Mouse (Mus musculus) kidney, postnatal 0 days (tissue): ENCODE results near the gene Capza2. TPM values are rescaled to one million over a fixed set of nuclear protein-coding genes. Genes with fewer than 3 reads are reported as not detected.

Source experiments
- ATAC-seq: fragments of 200-750 bp; cut with Nextera tagmentation; replicated peaks from 2 replicates; pipeline ENCODE4 v1.8.0; 2017; ENCODE audit warnings: low read depth, moderate number of reproducible peaks, moderate TSS enrichment, moderate library complexity; ENCODE audit not compliant: low FRiP score
- DNase-seq: peaks from one replicate; pipeline ENCODE4 v3.0.0-alpha.2; 2016; ENCODE audit warnings: low spot score
- H3K27ac ChIP-seq: fragments of 300-500 bp; sonication (generic); 2 replicates; pipeline ENCODE4 v1.5.1; 2014; ENCODE audit warnings: mild to moderate bottlenecking
- H3K27me3 ChIP-seq: fragments of 300-500 bp; sonication (generic); 2 replicates; pipeline ENCODE4 v1.6.1; 2014; ENCODE audit warnings: low read length, mixed read lengths; ENCODE audit not compliant: insufficient read depth
- H3K36me3 ChIP-seq: fragments of 300-500 bp; sonication (generic); 2 replicates; pipeline ENCODE4 v1.6.1; 2014; ENCODE audit warnings: low read length, mixed read lengths; ENCODE audit not compliant: insufficient read depth
- H3K4me1 ChIP-seq: fragments of 300-500 bp; sonication (generic); replicated peaks from 2 replicates; pipeline ENCODE4 v1.6.1; 2014; ENCODE audit warnings: antibody characterized with exemption, low read length, mixed read lengths; ENCODE audit not compliant: insufficient read depth
- H3K4me2 ChIP-seq: fragments of 300-500 bp; sonication (generic); 2 replicates; pipeline ENCODE4 v1.6.1; 2014; ENCODE audit warnings: mild to moderate bottlenecking, low read length, moderate library complexity, mixed read lengths
- H3K4me3 ChIP-seq: fragments of 300-500 bp; sonication (generic); replicated peaks from 2 replicates; pipeline ENCODE4 v1.5.1; 2014; ENCODE audit warnings: low read depth, low read length
- H3K9ac ChIP-seq: fragments of 300-500 bp; sonication (generic); 2 replicates; pipeline ENCODE4 v1.6.1; 2014; ENCODE audit warnings: low read depth, low read length
- H3K9me3 ChIP-seq: fragments of 300-500 bp; sonication (generic); replicated peaks from 2 replicates; pipeline ENCODE4 v1.6.1; 2016; ENCODE audit warnings: low read length, inconsistent platforms, mixed read lengths
- CTCF ChIP-seq: IDR thresholded peaks from 2 replicates; pipeline ENCODE4 v1.5.1; 2016; ENCODE audit warnings: antibody characterized with exemption, low read depth, mild to moderate bottlenecking, moderate library complexity
- WGBS: fragments of 180-500 bp; shearing (Covaris S2); extraction: QIAGEN DNeasy Blood & Tissue Kit; methylation state at CpG from one replicate; pipeline ENCODE4 v1.1.7; 2014; 5-methylcytosine and 5-hydroxymethylcytosine counted together
- polyA plus RNA-seq: library from polyadenylated mRNA; unstranded; fragments of >200 nt; fragmentation: Nextera tagmentation; extraction: Ambion mirVana; gene quantifications from 2 replicates; pipeline ENCODE4 v1.2.1, GENCODE M21; 2015

Capza2 gene
- polyA plus RNA-seq, 1 experiment from 2014 or later, result 218 TPM

DNA sequence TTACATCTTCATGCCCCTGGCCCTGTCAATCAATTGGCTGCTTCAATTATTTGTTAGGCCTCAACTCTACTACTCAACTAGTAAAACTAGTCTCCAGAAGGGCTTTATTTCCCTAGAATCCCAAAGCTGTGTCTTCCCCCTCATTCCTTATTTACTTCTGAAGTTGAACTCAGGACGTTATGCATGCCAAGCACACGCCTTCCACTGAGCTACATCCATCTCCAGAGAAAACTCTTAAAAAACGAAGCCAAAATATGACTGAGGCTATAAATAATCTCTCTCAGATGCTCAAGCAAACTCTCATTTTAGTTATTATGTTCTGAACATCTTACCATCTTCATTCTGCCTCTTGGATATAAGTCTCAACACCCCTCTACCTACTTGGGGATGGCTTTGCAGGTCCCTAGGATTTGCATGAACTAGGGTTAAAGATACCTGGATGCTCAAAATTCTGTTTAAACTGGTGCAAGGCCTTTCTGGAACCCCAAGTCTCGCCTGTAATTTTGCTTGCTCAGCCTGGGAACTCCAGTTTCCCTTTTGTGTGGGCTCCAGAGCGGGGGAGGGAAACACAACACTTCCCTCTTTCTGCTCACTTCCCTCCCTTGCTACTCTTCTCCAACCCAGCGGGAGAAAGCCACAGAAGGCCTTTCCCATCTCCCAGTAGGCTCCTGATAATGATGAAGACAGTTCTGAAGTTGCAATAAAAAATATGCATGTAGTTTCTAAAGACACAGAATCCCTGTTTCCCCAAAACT lies 7.2 kb upstream of the Capza2 start:
- Histone ChIP-seq H3K27ac (no peak overlapping the region), H3K4me2 (no peak overlapping the region), H3K36me3 (no peaks in the 10 kb centered on the region), H3K4me3 (no peak overlapping the region), H3K9ac (no peak overlapping the region), H3K4me1 (no peaks in the 10 kb centered on the region), H3K9me3 (no peaks in the 10 kb centered on the region), H3K27me3 (no peaks in the 10 kb centered on the region)
- no peak for DNase-seq
- no peak for ATAC-seq
- TF ChIP-seq CTCF, result no peak
- 60% methylated on average over 6 of the region's 6 CpGs for WGBS

DNA sequence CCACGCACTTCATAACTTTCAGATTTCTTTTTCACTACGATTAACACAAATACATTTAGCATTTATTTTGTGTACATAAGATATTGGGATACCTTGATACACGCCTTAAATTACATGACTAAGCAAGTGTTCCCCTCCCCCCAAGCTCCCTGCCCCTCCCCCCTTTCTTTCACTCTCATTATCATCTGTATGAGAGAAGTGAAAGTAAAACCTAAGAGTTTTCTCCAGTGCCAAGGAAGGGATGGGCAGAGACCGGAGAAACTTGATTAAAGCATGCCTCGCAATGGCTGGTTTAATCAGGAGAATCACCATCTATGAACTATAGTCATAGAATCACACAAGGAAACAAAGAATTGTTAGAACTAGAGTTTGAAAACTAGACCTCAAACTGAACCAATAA lies 6.3 kb upstream of the Capza2 start:
- DNase-seq (no peak), ATAC-seq (no peak)
- Histone ChIP-seq H3K27me3 (no peaks in the 10 kb centered on the region), H3K27ac (no peak overlapping the region), H3K4me2 (no peak overlapping the region), H3K4me3 (no peak overlapping the region), H3K36me3 (no peaks in the 10 kb centered on the region), H3K9me3 (no peaks in the 10 kb centered on the region), H3K9ac (no peak overlapping the region), H3K4me1 (no peaks in the 10 kb centered on the region)
- TF ChIP-seq CTCF, result no peak
- 77% methylated on average over 5 of the region's 5 CpGs for WGBS

DNA sequence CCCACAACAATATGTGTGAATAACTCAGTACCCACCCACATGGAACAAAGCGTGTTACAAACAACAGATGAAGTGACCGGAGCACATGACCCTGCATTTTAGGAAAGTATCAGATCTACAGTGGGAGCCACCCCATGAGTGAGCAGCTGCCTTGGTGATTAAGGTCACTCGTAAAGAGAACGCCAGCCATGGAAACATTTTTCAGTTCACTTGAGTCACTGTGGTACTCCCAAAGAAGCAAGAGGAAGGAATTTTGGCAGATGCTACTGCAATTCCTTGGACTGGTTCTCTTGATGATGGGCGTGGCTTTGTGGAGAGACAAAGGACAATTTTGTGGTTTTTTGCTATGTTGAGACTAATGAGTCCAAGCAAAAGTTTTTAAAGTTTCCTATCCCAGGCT lies 4.4 kb upstream of the Capza2 start:
- no peak for DNase-seq
- no peak overlapping the region for H3K27ac ChIP-seq
- H3K4me1 ChIP-seq, result no peaks in the 10 kb centered on the region
- no peak overlapping the region for H3K4me3 ChIP-seq
- no peaks in the 10 kb centered on the region for H3K9me3 ChIP-seq
- ATAC-seq, result no peak
- TF ChIP-seq CTCF, result no peak
- H3K4me2 ChIP-seq, result no peak overlapping the region
- H3K9ac ChIP-seq, result no peak overlapping the region
- 73% methylated on average over 5 of the region's 5 CpGs for WGBS
- no peaks in the 10 kb centered on the region for H3K27me3 ChIP-seq
- no peaks in the 10 kb centered on the region for H3K36me3 ChIP-seq

DNA sequence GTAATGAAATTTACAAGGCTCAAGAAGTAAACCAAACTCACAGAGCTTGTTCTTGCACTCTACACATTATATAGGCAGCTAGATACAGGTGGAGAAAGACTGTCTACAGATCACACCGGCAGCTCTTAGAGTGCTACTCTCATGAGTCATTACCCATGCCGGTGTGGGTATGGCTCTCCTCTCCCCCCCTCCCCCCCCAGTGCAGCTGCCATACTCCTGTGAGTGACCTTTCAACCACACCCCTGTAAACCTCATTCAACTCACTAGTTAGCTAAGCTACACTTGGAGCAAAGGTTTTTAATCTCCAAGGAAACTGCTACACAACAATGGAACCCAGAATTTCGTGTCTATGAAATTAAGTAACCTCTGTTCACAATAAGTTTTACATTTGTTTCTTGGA lies 2.2 kb upstream of the Capza2 start:
- DNase-seq (no peak), ATAC-seq (no peak)
- no peak overlapping the region for H3K4me3 ChIP-seq
- 48% methylated on average over 3 of the region's 3 CpGs for WGBS
- H3K9me3 ChIP-seq, result no peaks in the 10 kb centered on the region
- H3K4me2 ChIP-seq, result no peak overlapping the region
- H3K9ac ChIP-seq, result no peak overlapping the region
- no peaks in the 10 kb centered on the region for H3K36me3 ChIP-seq
- no peaks in the 10 kb centered on the region for H3K27me3 ChIP-seq
- no peak overlapping the region for H3K27ac ChIP-seq
- TF ChIP-seq CTCF, result no peak
- H3K4me1 ChIP-seq, result 0 out of 2 replicates have a peak, but pooled peaks cover 2% of the 10 kb centered on the region

DNA sequence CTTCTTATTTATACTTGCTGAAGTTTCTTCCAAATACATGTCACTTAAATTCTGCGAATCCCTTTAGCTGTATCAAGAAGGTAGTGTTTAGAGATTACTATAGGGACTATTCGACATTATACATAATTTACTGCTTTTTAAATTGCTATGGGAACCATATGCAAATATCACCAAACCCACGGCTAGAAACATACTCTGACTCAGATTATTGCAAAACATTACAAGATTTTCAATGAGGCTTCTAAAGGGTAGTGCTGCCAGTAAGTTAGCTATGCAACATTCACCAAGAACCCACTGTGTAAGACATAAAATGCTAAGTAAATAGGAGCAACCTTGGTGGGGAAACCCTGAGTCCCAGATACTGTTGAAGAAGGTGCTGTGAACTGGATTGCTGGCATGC lies 1.0 kb upstream of the Capza2 start:
- Histone ChIP-seq H3K4me1 (0 out of 2 replicates have a peak, but pooled peaks cover 5% of the 10 kb centered on the region), H3K4me2 (no peak overlapping the region), H3K9me3 (no peaks in the 10 kb centered on the region), H3K27me3 (no peaks in the 10 kb centered on the region), H3K4me3 (no peak overlapping the region), H3K9ac (no peak overlapping the region), H3K36me3 (no peaks in the 10 kb centered on the region), H3K27ac (no peak overlapping the region)
- DNase-seq (no peak), ATAC-seq (no peak)
- TF ChIP-seq CTCF, result no peak
- WGBS, result 81% methylated on average over 3 of the region's 3 CpGs

DNA sequence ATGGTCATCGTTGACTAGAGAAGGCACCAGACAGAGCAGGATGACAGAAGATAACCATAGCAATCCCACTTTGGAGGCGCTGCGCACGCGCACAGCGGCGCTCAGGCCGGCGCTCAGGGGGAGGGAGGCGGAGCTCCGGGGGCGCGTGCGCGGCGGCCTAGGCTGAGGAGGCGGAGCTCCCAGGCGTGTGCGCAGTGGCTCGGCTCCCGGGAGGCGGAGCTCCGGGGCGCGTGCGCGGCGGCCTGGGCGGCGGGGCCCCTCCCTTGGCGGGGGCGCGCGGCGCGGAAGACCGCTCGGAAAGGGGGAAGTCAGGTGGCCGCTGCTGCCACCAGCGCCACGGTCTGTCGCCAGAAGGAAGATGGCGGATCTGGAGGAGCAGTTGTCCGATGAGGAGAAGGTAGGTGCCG lies 733 bp downstream of the Capza2 start:
- Histone ChIP-seq H3K27ac (peak overlapping the region; percentile 98), H3K4me3 (peak overlapping the region; percentile 91), H3K36me3 (no peaks in the 10 kb centered on the region), H3K4me1 (0 out of 2 replicates have a peak, but pooled peaks cover 5% of the 10 kb centered on the region), H3K9me3 (no peaks in the 10 kb centered on the region), H3K4me2 (peak overlapping the region; percentile 74), H3K9ac (peak overlapping the region; percentile 99), H3K27me3 (no peaks in the 10 kb centered on the region)
- DNase-seq (peak; percentile 95), ATAC-seq (peak; percentile 96)
- 1% methylated on average over 37 of the region's 45 CpGs for WGBS
- no peak for TF ChIP-seq CTCF
